Mouse (Mus musculus) testis, adult 2 months (tissue): ENCODE data around the gene Pard3b.

Source experiments
- CTCF ChIP-seq: fragments of 200-500 bp; IDR thresholded peaks from 2 replicates; pipeline ENCODE4 v1.5.1; 2012; ENCODE audit warnings: low read depth, mild to moderate bottlenecking, inconsistent platforms, low read length, moderate library complexity; ENCODE audit not compliant: control insufficient read depth, insufficient read depth, insufficient replicate concordance
- POLR2A ChIP-seq: fragments of 200-500 bp; IDR thresholded peaks from 2 replicates; pipeline ENCODE4 v1.6.1; 2012; ENCODE audit warnings: low read depth, mild to moderate bottlenecking, inconsistent platforms, low read length, moderate library complexity; ENCODE audit not compliant: control insufficient read depth

GRCm38 (mm10) chr1:62392863-62393262 lies 754.2 kb downstream of the Pard3b start:
- TF ChIP-seq POLR2A (no peak), CTCF (no peak)
